In the genomic region with DNA sequence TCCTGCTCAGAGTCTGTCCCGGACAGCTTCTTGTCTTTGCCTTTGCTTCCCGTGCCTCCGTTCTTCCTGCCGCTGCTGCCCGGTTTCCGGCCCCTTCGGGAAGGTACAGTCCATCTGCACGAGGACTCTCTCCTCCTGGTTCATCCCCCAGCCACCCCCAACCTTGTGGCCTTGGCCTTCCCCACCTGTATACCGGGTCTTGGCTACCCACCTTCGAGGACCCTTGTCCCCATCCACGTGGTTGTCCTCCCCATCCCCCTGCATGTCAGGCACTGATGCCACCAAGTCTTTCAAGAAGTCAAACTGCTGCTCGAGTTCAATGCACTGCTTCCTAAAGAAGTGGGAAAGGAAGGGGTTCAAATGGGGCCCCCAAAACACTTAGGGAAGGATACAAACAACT, we compare ENCODE assay signal across 8 mouse cellular contexts. TPM values are rescaled to one million over a fixed set of nuclear protein-coding genes. Genes with fewer than 3 reads are reported as not detected.
DNase-seq lines count a peak whose midpoint lies in the region; ATAC-seq and TF ChIP-seq lines count a peak whose summit lies in the region.

No protein-coding gene starts in this region.

- no peak for TF ChIP-seq CTCF in ES-Bruce4 (IDR thresholded peaks at IDR 0.05; ENCODE audit: low read depth, low read length)

- ATAC-seq in heart, embryonic 11.5 days (replicated peaks; ENCODE audit: insufficient number of reproducible peaks, low FRiP score, low TSS enrichment) = no peak
- no peak for ATAC-seq in forebrain, embryonic 11.5 days (replicated peaks; ENCODE audit: low FRiP score)
- ATAC-seq in limb, embryonic 15.5 days (ENCODE audit: insufficient number of reproducible peaks, low FRiP score, low TSS enrichment, low read depth) = no peak

- DNase-seq in heart, adult 9 months (ENCODE audit: low spot score in 2 of 2) = no peak
- no peak for DNase-seq in forebrain, embryonic 11.5 days (ENCODE audit: low spot score)
- no peak for DNase-seq in frontal cortex, adult 2 months (ENCODE audit: extremely low spot score in 1 of 2, low spot score in 1 of 2)
- DNase-seq in urinary bladder, postnatal 36 days (ENCODE audit: low spot score in 2 of 2) = no peak
- no peak for DNase-seq in left cerebral cortex, adult 11 months (ENCODE audit: low spot score)

- H3K36me3 ChIP-seq in heart, embryonic 11.5 days (ENCODE audit: control insufficient read depth, insufficient read depth, low read length) = peaks cover 16% of the 10 kb centered on the region; the same call in 1 of the 2 replicates
- H3K36me3 ChIP-seq in ES-Bruce4 (ENCODE audit: control insufficient read depth, insufficient read depth, low read length, poor library complexity, severe bottlenecking) = no peaks in the 10 kb centered on the region
- peaks cover 7% of the 10 kb centered on the region; the same call in 1 of the 2 replicates for H3K36me3 ChIP-seq in forebrain, embryonic 11.5 days (ENCODE audit: control insufficient read depth, insufficient read depth, low read length)
- H3K36me3 ChIP-seq in limb, embryonic 15.5 days = peaks cover 44% of the 10 kb centered on the region

- TF ChIP-seq POLR2A in ES-Bruce4 (IDR thresholded peaks at IDR 0.05; ENCODE audit: insufficient read depth, low read length) = no peak

- H3K27ac ChIP-seq in heart, embryonic 11.5 days (ENCODE audit: low read depth, low read length) = no peak overlapping the region
- H3K27ac ChIP-seq in ES-Bruce4 (ENCODE audit: insufficient read depth, low read length) = no peak overlapping the region
- no peak overlapping the region for H3K27ac ChIP-seq in forebrain, embryonic 11.5 days (ENCODE audit: low read depth, low read length)
- peak overlapping the region; percentile 95 for H3K27ac ChIP-seq in limb, embryonic 15.5 days

- no peak for TF ChIP-seq EP300 in ES-Bruce4 (IDR thresholded peaks at IDR 0.05; ENCODE audit: insufficient read depth, low read depth, low read length)

- H3K27me3 ChIP-seq in heart, embryonic 11.5 days (ENCODE audit: control insufficient read depth, insufficient read depth, low read length) = no peaks in the 10 kb centered on the region
- H3K27me3 ChIP-seq in ES-Bruce4 (ENCODE audit: control insufficient read depth, insufficient read depth, low read length, poor library complexity, severe bottlenecking) = no peaks in the 10 kb centered on the region
- no peaks in the 10 kb centered on the region for H3K27me3 ChIP-seq in forebrain, embryonic 11.5 days (ENCODE audit: control insufficient read depth, insufficient read depth, low read length)
- no peaks in the 10 kb centered on the region for H3K27me3 ChIP-seq in limb, embryonic 15.5 days

- H3K4me1 ChIP-seq in heart, embryonic 11.5 days (ENCODE audit: control insufficient read depth, insufficient read depth, low read length) = peaks cover 19% of the 10 kb centered on the region
- no peaks in the 10 kb centered on the region for H3K4me1 ChIP-seq in ES-Bruce4 (ENCODE audit: control insufficient read depth, insufficient read depth, low read length)
- H3K4me1 ChIP-seq in forebrain, embryonic 11.5 days (replicated peaks; ENCODE audit: control insufficient read depth, insufficient read depth, low read length) = peaks cover 17% of the 10 kb centered on the region; the same call in 1 of the 2 replicates
- H3K4me1 ChIP-seq in limb, embryonic 15.5 days = peaks cover 40% of the 10 kb centered on the region

- peak overlapping the region; percentile 95 for H3K9ac ChIP-seq in heart, embryonic 11.5 days (ENCODE audit: low read depth, low read length)
- peak overlapping the region; percentile 97 for H3K9ac ChIP-seq in ES-Bruce4 (ENCODE audit: low read depth, poor library complexity, severe bottlenecking)
- H3K9ac ChIP-seq in forebrain, embryonic 11.5 days (ENCODE audit: low read length) = peak overlapping the region; percentile 94
- peak overlapping the region; percentile 80 for H3K9ac ChIP-seq in limb, embryonic 15.5 days

- peak overlapping the region; percentile 93 for H3K4me2 ChIP-seq in heart, embryonic 11.5 days
- H3K4me2 ChIP-seq in forebrain, embryonic 11.5 days (ENCODE audit: low read depth, low read length, severe bottlenecking) = peak overlapping the region; percentile 91
- peak overlapping the region; percentile 83 for H3K4me2 ChIP-seq in limb, embryonic 15.5 days

- WGBS in heart, embryonic 11.5 days (ENCODE audit: insufficient replicate concordance) = 57% methylated on average over 12 of the region's 12 CpGs
- WGBS in forebrain, embryonic 11.5 days = 66% methylated on average over 12 of the region's 12 CpGs
- 65% methylated on average over 12 of the region's 12 CpGs for WGBS in limb, embryonic 15.5 days

- peak overlapping the region; percentile 82 for H3K4me3 ChIP-seq in heart, embryonic 11.5 days (ENCODE audit: low read depth, low read length)
- peak overlapping the region; percentile 98 for H3K4me3 ChIP-seq in ES-Bruce4 (ENCODE audit: low read depth, low read length)
- peak overlapping the region; percentile 83 for H3K4me3 ChIP-seq in forebrain, embryonic 11.5 days (ENCODE audit: low read depth, low read length)
- H3K4me3 ChIP-seq in limb, embryonic 15.5 days = peak overlapping the region; percentile 81

- no peaks in the 10 kb centered on the region for H3K9me3 ChIP-seq in heart, embryonic 11.5 days (replicated peaks; ENCODE audit: control insufficient read depth, low read length)
- H3K9me3 ChIP-seq in ES-Bruce4 (replicated peaks; ENCODE audit: control insufficient read depth, insufficient read depth, low read length, poor library complexity, severe bottlenecking) = no peaks in the 10 kb centered on the region
- no peaks in the 10 kb centered on the region for H3K9me3 ChIP-seq in forebrain, embryonic 11.5 days (ENCODE audit: control insufficient read depth, low read length)
- no peaks in the 10 kb centered on the region for H3K9me3 ChIP-seq in limb, embryonic 15.5 days

RNA-seq across cellular contexts. Expression of a gene that starts 1.2 kb away (rescaled TPM):
- 138 and 150 TPM in 2 replicates for polyA plus RNA-seq in heart, embryonic 11.5 days (2014; fragmentation: Nextera tagmentation; extraction: Ambion mirVana)
- 138 and 154 TPM in 2 replicates for polyA plus RNA-seq in ES-Bruce4 (2011; ENCODE audit: insufficient read depth, insufficient read length, low read depth, missing spikeins)
- polyA plus RNA-seq in forebrain, embryonic 11.5 days (2014; fragmentation: Nextera tagmentation; extraction: Ambion mirVana) = 193 and 202 TPM in 2 replicates
- polyA plus RNA-seq in limb, embryonic 15.5 days (2015; fragmentation: Nextera tagmentation; extraction: Ambion mirVana) = 254 and 257 TPM in 2 replicates
- polyA plus RNA-seq in frontal cortex, adult 2 months (2012; rRNA removed) = 305 and 342 TPM in 2 replicates

RNA-seq across cellular contexts. Expression of a gene that starts 1.4 kb away (rescaled TPM):
- 23.8 and 27.4 TPM in 2 replicates for polyA plus RNA-seq in heart, embryonic 11.5 days (2014; fragmentation: Nextera tagmentation; extraction: Ambion mirVana)
- 17.5 and 21.9 TPM in 2 replicates for polyA plus RNA-seq in ES-Bruce4 (2011; ENCODE audit: insufficient read depth, insufficient read length, low read depth, missing spikeins)
- polyA plus RNA-seq in forebrain, embryonic 11.5 days (2014; fragmentation: Nextera tagmentation; extraction: Ambion mirVana) = 34.6 and 42.0 TPM in 2 replicates
- polyA plus RNA-seq in limb, embryonic 15.5 days (2015; fragmentation: Nextera tagmentation; extraction: Ambion mirVana) = 68.6 and 69.9 TPM in 2 replicates
- polyA plus RNA-seq in frontal cortex, adult 2 months (2012; rRNA removed) = 94.3 and 95.0 TPM in 2 replicates

RNA-seq across cellular contexts. Expression of a gene that starts 21.2 kb away (rescaled TPM):
- polyA plus RNA-seq in heart, embryonic 11.5 days (2014; fragmentation: Nextera tagmentation; extraction: Ambion mirVana) = 0.87 and 1.7 TPM in 2 replicates
- 0.49 TPM in 1 of 2 replicates, not detected in the other for polyA plus RNA-seq in ES-Bruce4 (2011; ENCODE audit: insufficient read depth, insufficient read length, low read depth, missing spikeins)
- polyA plus RNA-seq in forebrain, embryonic 11.5 days (2014; fragmentation: Nextera tagmentation; extraction: Ambion mirVana) = not detected in 2 replicates
- polyA plus RNA-seq in limb, embryonic 15.5 days (2015; fragmentation: Nextera tagmentation; extraction: Ambion mirVana) = 0.42 TPM in 1 of 2 replicates, not detected in the other
- not detected in 2 replicates for polyA plus RNA-seq in frontal cortex, adult 2 months (2012; rRNA removed)

RNA-seq across cellular contexts. Expression of a gene that starts 23.8 kb away (rescaled TPM):
- polyA plus RNA-seq in heart, embryonic 11.5 days (2014; fragmentation: Nextera tagmentation; extraction: Ambion mirVana) = not detected in 2 replicates
- polyA plus RNA-seq in ES-Bruce4 (2011; ENCODE audit: insufficient read depth, insufficient read length, low read depth, missing spikeins) = 1.3 and 2.3 TPM in 2 replicates
- not detected in 2 replicates for polyA plus RNA-seq in forebrain, embryonic 11.5 days (2014; fragmentation: Nextera tagmentation; extraction: Ambion mirVana)
- polyA plus RNA-seq in limb, embryonic 15.5 days (2015; fragmentation: Nextera tagmentation; extraction: Ambion mirVana) = not detected in 2 replicates
- polyA plus RNA-seq in frontal cortex, adult 2 months (2012; rRNA removed) = 0.06 and 0.19 TPM in 2 replicates

RNA-seq across cellular contexts. Expression of a gene that starts 34.1 kb away (rescaled TPM):
- 8.1 and 10.0 TPM in 2 replicates for polyA plus RNA-seq in heart, embryonic 11.5 days (2014; fragmentation: Nextera tagmentation; extraction: Ambion mirVana)
- polyA plus RNA-seq in ES-Bruce4 (2011; ENCODE audit: insufficient read depth, insufficient read length, low read depth, missing spikeins) = 3.3 and 4.2 TPM in 2 replicates
- polyA plus RNA-seq in forebrain, embryonic 11.5 days (2014; fragmentation: Nextera tagmentation; extraction: Ambion mirVana) = 6.5 and 6.6 TPM in 2 replicates
- 6.6 and 6.9 TPM in 2 replicates for polyA plus RNA-seq in limb, embryonic 15.5 days (2015; fragmentation: Nextera tagmentation; extraction: Ambion mirVana)
- 22.4 and 24.7 TPM in 2 replicates for polyA plus RNA-seq in frontal cortex, adult 2 months (2012; rRNA removed)
